In the genomic region with DNA sequence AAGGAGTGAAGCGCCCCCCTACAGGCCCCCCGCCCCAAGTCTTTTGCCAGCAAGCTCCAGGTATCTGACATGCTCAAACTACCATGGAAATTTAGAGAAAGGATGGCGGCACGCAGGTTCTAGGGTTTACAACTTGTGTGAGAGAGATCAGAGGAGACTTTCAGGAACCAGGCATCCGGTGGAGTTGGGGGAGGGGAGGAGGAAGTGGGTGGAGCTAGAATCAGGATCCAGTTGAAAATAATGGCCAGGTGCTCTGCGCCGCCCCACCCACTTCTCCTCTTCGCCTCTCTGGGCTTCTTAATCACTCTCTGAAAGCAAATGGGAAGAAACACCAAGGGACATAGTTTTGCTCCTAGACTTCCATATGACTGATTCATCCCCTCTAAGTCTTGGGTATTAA, we compare ENCODE assay signal across 10 mouse cellular contexts. TPM values are rescaled to one million over a fixed set of nuclear protein-coding genes. Genes with fewer than 3 reads are reported as not detected.
DNase-seq lines count a peak whose midpoint lies in the region; ATAC-seq and TF ChIP-seq lines count a peak whose summit lies in the region.
"Had no signal": no experiment of that assay in that cellular context is flagged by ENCODE, and none has a peak within 500 bp of the region (broad histone marks: within the 10 kb centered on the region; RNA-seq: fewer than 3 reads in every experiment).

No protein-coding gene starts in this region.

- H3K79me2 ChIP-seq in CH12.LX (replicated peaks; ENCODE audit: control insufficient read depth, extremely low read depth, insufficient read depth, poor library complexity, severe bottlenecking): no peaks in the 10 kb centered on the region

- no peak overlapping the region for H3K4me3 ChIP-seq in liver, postnatal 0 days (ENCODE audit: low read depth, low read length)
- H3K4me3 ChIP-seq in liver, embryonic 11.5 days (ENCODE audit: low read depth, low read length): no peak overlapping the region
- no peak overlapping the region for H3K4me3 ChIP-seq in CH12.LX (replicated peaks in 1 of 3; ENCODE audit: low read depth in 2 of 3, low read length in 2 of 3, poor library complexity in 1 of 3)
- no peak overlapping the region for H3K4me3 ChIP-seq in midbrain, embryonic 13.5 days (replicated peaks)
- no peak overlapping the region for H3K4me3 ChIP-seq in hindbrain, embryonic 14.5 days (replicated peaks; ENCODE audit: low read length)
- H3K4me3 ChIP-seq: heart, adult 2 months; liver, embryonic 15.5 days had no signal

- no peak for TF ChIP-seq EP300 in liver, postnatal 0 days (IDR thresholded peaks at IDR 0.05; ENCODE audit: low read depth)
- no peak for TF ChIP-seq EP300 in CH12.LX (IDR thresholded peaks at IDR 0.05; ENCODE audit: low read length)

- TF ChIP-seq POLR2A in CH12.LX (IDR thresholded peaks at IDR 0.05; ENCODE audit: low read depth, low read length): no peak

- no peaks in the 10 kb centered on the region for H3K36me3 ChIP-seq in liver, postnatal 0 days (replicated peaks; ENCODE audit: insufficient read depth, low read length)
- no peaks in the 10 kb centered on the region for H3K36me3 ChIP-seq in liver, embryonic 11.5 days (ENCODE audit: control insufficient read depth, insufficient read depth, low read length)
- H3K36me3 ChIP-seq in CH12.LX (replicated peaks in 1 of 2; ENCODE audit: control insufficient read depth in 1 of 2, insufficient read depth in 1 of 2, low read length in 1 of 2): no peaks in the 10 kb centered on the region
- no peaks in the 10 kb centered on the region for H3K36me3 ChIP-seq in midbrain, embryonic 13.5 days
- H3K36me3 ChIP-seq in hindbrain, embryonic 14.5 days (replicated peaks; ENCODE audit: control insufficient read depth, insufficient read depth): no peaks in the 10 kb centered on the region
- H3K36me3 ChIP-seq: liver, embryonic 15.5 days had no signal

- H3K27ac ChIP-seq in liver, postnatal 0 days (ENCODE audit: low read depth): no peak overlapping the region
- no peak overlapping the region for H3K27ac ChIP-seq in liver, embryonic 11.5 days (ENCODE audit: low read depth, low read length)
- no peak overlapping the region for H3K27ac ChIP-seq in CH12.LX (ENCODE audit: insufficient read depth, low read depth)
- no peak overlapping the region for H3K27ac ChIP-seq in midbrain, embryonic 13.5 days
- no peak overlapping the region for H3K27ac ChIP-seq in hindbrain, embryonic 14.5 days
- H3K27ac ChIP-seq: heart, adult 2 months; liver, embryonic 15.5 days had no signal

- WGBS in liver, postnatal 0 days (ENCODE audit: insufficient replicate concordance): 35% methylated on average over 8 of the region's 8 CpGs
- 39% methylated on average over 8 of the region's 8 CpGs for WGBS in liver, embryonic 11.5 days
- 57% methylated on average over 8 of the region's 8 CpGs for WGBS in midbrain, embryonic 13.5 days
- WGBS in hindbrain, embryonic 14.5 days: 56% methylated on average over 8 of the region's 8 CpGs

- no peak for ATAC-seq in liver, postnatal 0 days
- ATAC-seq in liver, embryonic 11.5 days (replicated peaks; ENCODE audit: low FRiP score): no peak
- no peak for ATAC-seq in midbrain, embryonic 13.5 days
- no peak for ATAC-seq in hindbrain, embryonic 14.5 days (ENCODE audit: low FRiP score)

- no peak for TF ChIP-seq RAD21 in CH12.LX (IDR thresholded peaks at IDR 0.05; ENCODE audit: low read depth, low read length)

- DNase-seq in liver, postnatal 0 days: peak; percentile 38
- DNase-seq in liver, embryonic 11.5 days (ENCODE audit: low spot score): no peak
- DNase-seq in CH12.LX (ENCODE audit: extremely low read depth): peak; percentile 13
- peak; percentile 54 for DNase-seq in induced T-regulatory cell, adult 2 months (ENCODE audit: low read depth)
- DNase-seq in thymus, postnatal 0 days (ENCODE audit: low spot score): peak; percentile 59
- DNase-seq in hindbrain, embryonic 14.5 days (ENCODE audit: low spot score): no peak
- DNase-seq in cerebellum, adult 11-12 months: no peak

- H3K27me3 ChIP-seq in liver, postnatal 0 days (ENCODE audit: insufficient read depth, low read length): peaks cover 9% of the 10 kb centered on the region; the same call in 1 of the 2 replicates
- H3K27me3 ChIP-seq in liver, embryonic 11.5 days (replicated peaks; ENCODE audit: control insufficient read depth, insufficient read depth, low read length): peaks cover 3% of the 10 kb centered on the region; the same call in 1 of the 2 replicates
- H3K27me3 ChIP-seq in CH12.LX (replicated peaks): peaks cover 7% of the 10 kb centered on the region
- H3K27me3 ChIP-seq in midbrain, embryonic 13.5 days: peaks cover 16% of the 10 kb centered on the region
- H3K27me3 ChIP-seq in hindbrain, embryonic 14.5 days (ENCODE audit: control insufficient read depth, insufficient read depth, low read length): peaks cover 4% of the 10 kb centered on the region; the same call in 1 of the 2 replicates

- in situ Hi-C loops in CH12.LX (cut with MboI; ENCODE audit: low pct_ligation_motif_present, low pct_unique_long_range_greater_than_20kb, low sequenced_read_pairs): no loop called here

- no peak overlapping the region for H3K9ac ChIP-seq in liver, postnatal 0 days (replicated peaks)
- no peak overlapping the region for H3K9ac ChIP-seq in liver, embryonic 11.5 days (ENCODE audit: low read depth, low read length)
- no peak overlapping the region for H3K9ac ChIP-seq in CH12.LX (ENCODE audit: insufficient read depth, low read depth)
- H3K9ac ChIP-seq in midbrain, embryonic 13.5 days (replicated peaks): no peak overlapping the region
- no peak overlapping the region for H3K9ac ChIP-seq in hindbrain, embryonic 14.5 days
- H3K9ac ChIP-seq: liver, embryonic 15.5 days had no signal

- no peak overlapping the region for H3K4me2 ChIP-seq in liver, postnatal 0 days (ENCODE audit: low read depth, low read length)
- H3K4me2 ChIP-seq in liver, embryonic 11.5 days: no peak overlapping the region
- H3K4me2 ChIP-seq in CH12.LX (ENCODE audit: insufficient read depth, low read depth, poor library complexity, severe bottlenecking): no peak overlapping the region
- H3K4me2 ChIP-seq in midbrain, embryonic 13.5 days (replicated peaks): no peak overlapping the region
- H3K4me2 ChIP-seq in hindbrain, embryonic 14.5 days (replicated peaks): no peak overlapping the region
- H3K4me2 ChIP-seq: liver, embryonic 15.5 days had no signal

- dilution Hi-C loops in CH12.LX (cut with MboI; ENCODE audit: extremely low pct_ligation_motif_present, extremely low pct_unique_long_range_greater_than_20kb, low sequenced_read_pairs): no loop called here

- no peaks in the 10 kb centered on the region for H3K4me1 ChIP-seq in liver, postnatal 0 days (ENCODE audit: insufficient read depth)
- H3K4me1 ChIP-seq in liver, embryonic 11.5 days (replicated peaks; ENCODE audit: control insufficient read depth, insufficient read depth, low read length): 0 out of 2 replicates have a peak, but pooled peaks cover 2% of the 10 kb centered on the region
- peaks cover 0 to 7% of the 10 kb centered on the region in 2 experiments; a peak in 2 of 4 replicates for H3K4me1 ChIP-seq in CH12.LX (ENCODE audit: control insufficient read depth in 1 of 2, insufficient read depth in 2 of 2)
- H3K4me1 ChIP-seq in midbrain, embryonic 13.5 days (replicated peaks): peaks cover 14% of the 10 kb centered on the region
- no peaks in the 10 kb centered on the region for H3K4me1 ChIP-seq in hindbrain, embryonic 14.5 days (replicated peaks; ENCODE audit: control insufficient read depth, insufficient read depth, low read length)
- H3K4me1 ChIP-seq: liver, embryonic 15.5 days had no signal

- no peaks in the 10 kb centered on the region for H3K9me3 ChIP-seq in liver, postnatal 0 days (ENCODE audit: low read length)
- H3K9me3 ChIP-seq in liver, embryonic 11.5 days (ENCODE audit: control insufficient read depth, low read length): 0 out of 2 replicates have a peak, but pooled peaks cover 2% of the 10 kb centered on the region
- peaks cover 5% of the 10 kb centered on the region for H3K9me3 ChIP-seq in CH12.LX (replicated peaks; ENCODE audit: low read length)
- H3K9me3 ChIP-seq in midbrain, embryonic 13.5 days: 0 out of 2 replicates have a peak, but pooled peaks cover 4% of the 10 kb centered on the region
- H3K9me3 ChIP-seq in hindbrain, embryonic 14.5 days (ENCODE audit: control insufficient read depth, low read length): no peaks in the 10 kb centered on the region
- H3K9me3 ChIP-seq: liver, embryonic 15.5 days had no signal

- TF ChIP-seq CTCF in liver, postnatal 0 days (IDR thresholded peaks at IDR 0.05; ENCODE audit: low read depth): no peak
- no peak for TF ChIP-seq CTCF in CH12.LX (conservative IDR thresholded peaks at IDR 0.05 in 1 of 2, IDR thresholded peaks at IDR 0.05 in 1 of 2; ENCODE audit: low read depth in 2 of 2, low read length in 2 of 2)

TF ChIP-seq in CH12.LX, 34 proteins besides CTCF, POLR2A, EP300 and RAD21:
- TF ChIP-seq MYC (IDR thresholded peaks at IDR 0.05; ENCODE audit: low read depth, low read length) (no peak), ETS1 (conservative IDR thresholded peaks at IDR 0.05; ENCODE audit: low read depth, low read length) (no peak), ZMIZ1 (IDR thresholded peaks at IDR 0.05; ENCODE audit: low read depth, low read length) (no peak), UBTF (IDR thresholded peaks at IDR 0.05; ENCODE audit: low read depth, low read length) (no peak), MAZ (IDR thresholded peaks at IDR 0.05; ENCODE audit: low read depth, low read length) (no peak), HCFC1 (IDR thresholded peaks at IDR 0.05; ENCODE audit: low read depth, low read length) (no peak), NRF1 (IDR thresholded peaks at IDR 0.05; ENCODE audit: low read depth, low read length) (no peak), GABPA (IDR thresholded peaks at IDR 0.05; ENCODE audit: insufficient replicate concordance, low read depth, low read length) (no peak), POLR2AphosphoS2 (IDR thresholded peaks at IDR 0.05; ENCODE audit: low read depth, low read length) (no peak), E2F4 (IDR thresholded peaks at IDR 0.05; ENCODE audit: insufficient replicate concordance, low read depth, low read length) (no peak), SIN3A (IDR thresholded peaks at IDR 0.05; ENCODE audit: low read length) (no peak), JUN (IDR thresholded peaks at IDR 0.05; ENCODE audit: insufficient read depth, low read depth, low read length) (no peak)

RNA-seq across cellular contexts. Expression of a gene that starts 7.6 kb away (rescaled TPM):
- polyA plus RNA-seq in liver, postnatal 0 days (2015; fragmentation: Nextera tagmentation; extraction: Ambion mirVana): 0.26 and 0.35 TPM in 2 replicates
- 7.6 and 7.9 TPM in 2 replicates for polyA plus RNA-seq in liver, embryonic 11.5 days (2014; fragmentation: Nextera tagmentation; extraction: Ambion mirVana)
- total RNA-seq in CH12.LX (2012; rRNA removed): not detected in 2 replicates
- total RNA-seq in CH12.LX (2014; rRNA removed): not detected in 2 replicates
- polyA plus RNA-seq in CH12.LX (2012; ENCODE audit: insufficient read length, low read depth): 0.04 TPM in 1 of 2 replicates, not detected in the other
- polyA plus RNA-seq in thymus, postnatal 0 days (2015; fragmentation: Nextera tagmentation; extraction: Ambion mirVana): 1.8 and 2.6 TPM in 2 replicates
- polyA plus RNA-seq in midbrain, embryonic 13.5 days (2015; fragmentation: Nextera tagmentation; extraction: Ambion mirVana): 33.5 and 62.4 TPM in 2 replicates
- polyA plus RNA-seq in hindbrain, embryonic 14.5 days (2014; fragmentation: Nextera tagmentation; extraction: Ambion mirVana): 84.4 and 90.5 TPM in 2 replicates

Comparison
In these comparisons a context has a peak if more than half of its experiments do, and no peak if none do; other contexts are left out.
1. DNase-seq: peak in liver, postnatal 0 days (single experiment), CH12.LX (single experiment), induced T-regulatory cell, adult 2 months (single experiment) and thymus, postnatal 0 days (single experiment); none in liver, embryonic 11.5 days (single experiment), hindbrain, embryonic 14.5 days (single experiment) and cerebellum, adult 11-12 months (single experiment).